Mouse (Mus musculus): ENCODE results near the gene Scd2. TPM values are rescaled to one million over a fixed set of nuclear protein-coding genes. Genes with fewer than 3 reads are reported as not detected.

Scd2 gene
- total and polyA plus RNA-seq, 3 experiments = 47.4 to 593 (median 392) TPM

DNA sequence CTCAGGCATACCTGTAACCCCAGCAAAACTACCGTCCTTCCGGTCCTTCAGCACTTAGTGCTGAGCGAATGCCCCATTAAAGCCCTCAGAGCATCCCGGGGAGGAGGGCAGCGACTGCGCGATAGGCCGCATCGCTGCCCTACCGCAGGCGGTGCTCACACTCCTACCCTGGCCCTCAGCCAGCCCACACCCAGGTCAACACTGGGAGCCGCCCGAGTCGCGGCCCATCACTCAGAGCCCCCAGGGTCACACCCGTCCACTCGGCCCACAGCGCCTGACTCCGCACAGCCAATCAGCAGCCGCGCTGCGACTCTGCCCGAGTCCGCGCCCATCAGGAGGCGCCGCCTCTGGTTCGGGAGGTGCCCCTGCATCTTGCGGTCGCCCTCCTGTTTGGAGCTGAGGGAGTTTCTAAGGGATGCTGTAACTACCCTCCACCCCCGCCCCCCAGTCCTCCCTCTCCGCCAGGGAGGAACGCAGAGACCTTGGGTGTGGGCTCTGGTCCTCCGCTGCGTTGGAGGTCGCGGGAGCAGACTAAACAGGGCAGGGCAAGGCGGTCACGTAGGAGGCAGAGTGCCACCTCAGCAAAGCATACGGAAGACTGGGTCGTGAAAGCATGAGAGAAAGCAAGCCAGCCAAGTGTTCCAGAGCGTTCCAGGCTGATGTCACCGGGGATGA, 26.5 kb upstream of the Scd2 start (continued):
- TF ChIP-seq TBP (IDR thresholded peaks at IDR 0.05; ENCODE audit: low read depth, low read length) = peak; percentile 63; the same call in 1 of the 2 replicates
- peak; percentile 53; the same call in 1 of the 2 replicates for TF ChIP-seq NRF1 (IDR thresholded peaks at IDR 0.05; ENCODE audit: insufficient read depth, low read depth, low read length, poor library complexity, severe bottlenecking)
- peak; percentile 88; the same call in 1 of the 2 replicates for TF ChIP-seq TCF12 (IDR thresholded peaks at IDR 0.05; ENCODE audit: low read depth, low read length)
- no peak for TF ChIP-seq POLR2AphosphoS5 (IDR thresholded peaks at IDR 0.05; ENCODE audit: borderline replicate concordance, low read depth, low read length)

DNA sequence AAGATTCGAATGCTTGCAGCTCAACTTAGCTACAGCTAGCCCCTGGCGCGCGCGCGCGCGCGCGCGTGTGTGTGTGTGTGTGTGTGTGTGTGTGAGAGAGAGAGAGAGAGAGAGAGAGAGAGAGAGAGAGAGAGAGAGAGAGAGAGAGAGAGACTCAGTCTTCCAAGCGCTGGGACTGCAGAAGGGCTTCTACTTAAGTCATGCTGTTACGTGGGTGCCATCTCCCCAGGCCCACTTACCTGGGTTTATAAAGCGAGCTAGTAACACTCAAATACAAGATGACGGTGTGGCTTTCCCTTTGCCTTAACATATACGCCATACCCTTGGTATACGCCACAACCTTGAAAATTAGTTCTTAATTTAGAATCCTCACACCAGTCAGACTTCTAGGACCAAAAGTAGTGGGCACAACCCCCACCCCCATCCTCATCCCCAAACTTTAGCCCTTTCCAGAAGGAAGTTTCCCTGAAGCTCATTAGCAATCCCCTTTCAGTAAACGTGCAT, 25.9 kb upstream of the Scd2 start:
- no peak for DNase-seq (ENCODE audit: low read depth, low spot score)
- H3K36me3 ChIP-seq (ENCODE audit: control insufficient read depth in 1 of 2, insufficient read depth in 2 of 2, low read length in 2 of 2) = peaks cover 0 to 18% of the 10 kb centered on the region in 2 experiments; a peak in 2 of 4 replicates
- peak overlapping the region; percentile 64 for H3K9ac ChIP-seq (ENCODE audit: control insufficient read depth, low read depth, low read length, poor library complexity, severe bottlenecking)
- H3K27me3 ChIP-seq (ENCODE audit: control insufficient read depth in 1 of 2, insufficient read depth in 2 of 2, low read length in 2 of 2) = no peaks in the 10 kb centered on the region
- H3K79me2 ChIP-seq (ENCODE audit: control insufficient read depth, insufficient read depth, low read length, poor library complexity) = no peaks in the 10 kb centered on the region
- peak overlapping the region; percentile 45 to 63 for H3K4me3 ChIP-seq (ENCODE audit: control insufficient read depth in 1 of 2, insufficient read depth in 1 of 2, low read depth in 2 of 2, low read length in 2 of 2)
- no peak for TF ChIP-seq ZC3H11A (IDR thresholded peaks at IDR 0.05; ENCODE audit: low read depth, low read length)
- peak; percentile 54 for TF ChIP-seq CHD1 (IDR thresholded peaks at IDR 0.05; ENCODE audit: low read depth, low read length)
- peak; percentile 52; the same call in 1 of the 2 replicates for TF ChIP-seq NRF1 (IDR thresholded peaks at IDR 0.05; ENCODE audit: insufficient read depth, low read depth, low read length, poor library complexity, severe bottlenecking)
- TF ChIP-seq GABPA (IDR thresholded peaks at IDR 0.05; ENCODE audit: low read depth, low read length) = no peak
- TF ChIP-seq SIN3A (IDR thresholded peaks at IDR 0.05; ENCODE audit: low read length) = no peak
- TF ChIP-seq TAL1 (IDR thresholded peaks at IDR 0.05; ENCODE audit: low read length) = no peak
- TF ChIP-seq ZNF384 (IDR thresholded peaks at IDR 0.05; ENCODE audit: low read depth, low read length) = no peak
- TF ChIP-seq RCOR1 (IDR thresholded peaks at IDR 0.05; ENCODE audit: low read depth, low read length) = no peak
- peak; percentile 91; the same call in 1 of the 2 replicates for TF ChIP-seq JUND (IDR thresholded peaks at IDR 0.05; ENCODE audit: low read depth, low read length)
- 0 out of 2 replicates have a peak, but pooled peaks have one; percentile 4 for TF ChIP-seq POLR2AphosphoS2 (IDR thresholded peaks at IDR 0.05; ENCODE audit: low read length)
- H3K27ac ChIP-seq (ENCODE audit: control insufficient read depth, low read depth, low read length) = peak overlapping the region; percentile 69
- H3K9me3 ChIP-seq (replicated peaks; ENCODE audit: insufficient read depth, low read length) = no peaks in the 10 kb centered on the region
- peaks cover 6 to 28% of the 10 kb centered on the region in 2 experiments for H3K4me1 ChIP-seq (ENCODE audit: control insufficient read depth in 1 of 2, insufficient read depth in 2 of 2, low read length in 2 of 2)

DNA sequence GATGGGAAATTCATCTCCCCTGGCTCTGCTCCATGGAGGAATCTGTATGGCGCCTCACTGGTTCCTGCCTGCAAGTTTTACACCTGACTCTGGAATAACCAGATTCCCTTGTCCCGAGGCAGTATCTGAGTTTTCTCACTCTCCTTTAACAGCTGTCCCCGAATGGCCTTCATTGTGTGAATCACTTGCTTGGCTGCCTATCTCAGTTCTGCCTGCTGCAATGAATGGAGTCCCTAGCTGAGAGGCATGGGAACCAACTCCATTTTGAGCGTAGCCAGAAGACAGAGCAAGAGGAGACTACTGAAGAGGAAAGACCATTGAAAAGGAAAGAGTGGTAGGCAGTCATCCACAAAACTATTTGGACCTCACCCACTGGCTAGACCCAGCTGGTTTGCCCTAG, 19.8 kb upstream of the Scd2 start:
- Histone ChIP-seq H3K27me3 (ENCODE audit: control insufficient read depth in 1 of 2, insufficient read depth in 2 of 2, low read length in 2 of 2) (no peaks in the 10 kb centered on the region), H3K79me2 (ENCODE audit: control insufficient read depth, insufficient read depth, low read length, poor library complexity) (no peaks in the 10 kb centered on the region), H3K36me3 (ENCODE audit: control insufficient read depth in 1 of 2, insufficient read depth in 2 of 2, low read length in 2 of 2) (no peaks in the 10 kb centered on the region), H3K9ac (ENCODE audit: control insufficient read depth, low read depth, low read length, poor library complexity, severe bottlenecking) (no peak overlapping the region), H3K9me3 (replicated peaks; ENCODE audit: insufficient read depth, low read length) (no peaks in the 10 kb centered on the region), H3K4me3 (ENCODE audit: control insufficient read depth in 1 of 2, insufficient read depth in 1 of 2, low read depth in 2 of 2, low read length in 2 of 2) (no peak overlapping the region), H3K27ac (ENCODE audit: control insufficient read depth, low read depth, low read length) (no peak overlapping the region), H3K4me1 (ENCODE audit: control insufficient read depth in 1 of 2, insufficient read depth in 2 of 2, low read length in 2 of 2) (no peaks in the 10 kb centered on the region)
- no peak for TF ChIP-seq UBTF (IDR thresholded peaks at IDR 0.05; ENCODE audit: borderline replicate concordance, insufficient read depth, low read depth, low read length)
- no peak for TF ChIP-seq ZMIZ1 (IDR thresholded peaks at IDR 0.05; ENCODE audit: low read depth, low read length)
- no peak for TF ChIP-seq E2F4 (IDR thresholded peaks at IDR 0.05; ENCODE audit: borderline replicate concordance, low read depth, low read length)
- no peak for TF ChIP-seq CTCF (IDR thresholded peaks at IDR 0.05 in 2 of 3, conservative IDR thresholded peaks at IDR 0.05 in 1 of 3; ENCODE audit: control insufficient read depth in 1 of 3, insufficient read depth in 1 of 3, low read depth in 2 of 3, low read length in 3 of 3, poor library complexity in 1 of 3, severe bottlenecking in 1 of 3)
- no peak for TF ChIP-seq SIN3A (IDR thresholded peaks at IDR 0.05; ENCODE audit: low read length)
- no peak for TF ChIP-seq ETS1 (IDR thresholded peaks at IDR 0.05; ENCODE audit: low read depth, low read length)
- TF ChIP-seq TAL1 (IDR thresholded peaks at IDR 0.05; ENCODE audit: low read length) = no peak
- TF ChIP-seq KAT2A (conservative IDR thresholded peaks at IDR 0.05; ENCODE audit: low read depth, low read length) = no peak
- no peak for TF ChIP-seq ZC3H11A (IDR thresholded peaks at IDR 0.05; ENCODE audit: low read depth, low read length)
- no peak for TF ChIP-seq POLR2AphosphoS2 (IDR thresholded peaks at IDR 0.05; ENCODE audit: low read length)
- TF ChIP-seq MAX (IDR thresholded peaks at IDR 0.05; ENCODE audit: low read length) = no peak
- TF ChIP-seq EP300 (IDR thresholded peaks at IDR 0.05; ENCODE audit: low read depth in 1 of 2, low read length in 2 of 2) = no peak
- no peak for TF ChIP-seq CHD1 (IDR thresholded peaks at IDR 0.05; ENCODE audit: low read depth, low read length)
- TF ChIP-seq MYC (IDR thresholded peaks at IDR 0.05; ENCODE audit: low read depth, low read length) = no peak
- TF ChIP-seq RCOR1 (IDR thresholded peaks at IDR 0.05; ENCODE audit: low read depth, low read length) = no peak
- no peak for TF ChIP-seq MAFK (IDR thresholded peaks at IDR 0.05; ENCODE audit: borderline replicate concordance, low read depth, low read length)
- no peak for TF ChIP-seq MYB (IDR thresholded peaks at IDR 0.05; ENCODE audit: low read depth, low read length)
- no peak for DNase-seq (ENCODE audit: low read depth, low spot score)

Data from MEL (cell line).